Mouse (Mus musculus) heart, adult 2 months (tissue): ENCODE measurements around the gene Suds3.

Experiments used
- CTCF ChIP-seq: fragments of 200-600 bp; IDR thresholded peaks from 2 replicates; pipeline ENCODE4 v1.8.1; 2022; ENCODE audit warnings: antibody characterized with exemption, mild to moderate bottlenecking, moderate library complexity
- POLR2A ChIP-seq: fragments of 200-500 bp; IDR thresholded peaks from 2 replicates; pipeline ENCODE4 v1.6.1; 2011; ENCODE audit warnings: mild to moderate bottlenecking, low read depth, low read length, control low read depth; ENCODE audit not compliant: insufficient read depth

GRCm38 (mm10) chr5:117134066-117134888, 18.4 kb upstream of the Suds3 start:
- TF ChIP-seq POLR2A (no peak), CTCF (no peak)
